Mouse (Mus musculus) limb, embryonic 11.5 days (tissue): ENCODE results near the gene Gm12248. TPM values are rescaled to one million over a fixed set of nuclear protein-coding genes. Genes with fewer than 3 reads are reported as not detected.

ENCODE experiments used
- ATAC-seq: fragments of 200-750 bp; cut with Nextera tagmentation; 2 replicates; pipeline ENCODE4 v1.8.0; 2017; ENCODE audit warnings: low read depth; ENCODE audit not compliant: insufficient number of reproducible peaks, low FRiP score, low TSS enrichment
- DNase-seq: peaks from one replicate; pipeline ENCODE4 v3.0.0-alpha.2; 2015; ENCODE audit warnings: low spot score
- H3K27ac ChIP-seq: fragments of 300-500 bp; sonication (generic); replicated peaks from 2 replicates; pipeline ENCODE4 v1.5.1; 2014; ENCODE audit warnings: low read depth, mild to moderate bottlenecking, low read length
- H3K27me3 ChIP-seq: fragments of 300-500 bp; sonication (generic); 2 replicates; pipeline ENCODE4 v1.6.1; 2014; ENCODE audit warnings: mild to moderate bottlenecking, low read length, mixed read lengths; ENCODE audit not compliant: control insufficient read depth, insufficient read depth
- H3K36me3 ChIP-seq: fragments of 300-500 bp; sonication (generic); 2 replicates; pipeline ENCODE4 v1.6.1; 2014; ENCODE audit warnings: mild to moderate bottlenecking, low read length, moderate library complexity, mixed read lengths; ENCODE audit not compliant: control insufficient read depth, insufficient read depth
- H3K4me1 ChIP-seq: fragments of 300-500 bp; sonication (generic); 2 replicates; pipeline ENCODE4 v1.6.1; 2014; ENCODE audit warnings: low read length, mixed read lengths; ENCODE audit not compliant: control insufficient read depth, insufficient read depth
- H3K4me2 ChIP-seq: fragments of 300-500 bp; sonication (generic); 2 replicates; pipeline ENCODE4 v1.6.1; 2014; ENCODE audit warnings: low read depth, mild to moderate bottlenecking, moderate library complexity; ENCODE audit not compliant: severe bottlenecking
- H3K4me3 ChIP-seq: fragments of 300-500 bp; sonication (generic); 2 replicates; pipeline ENCODE4 v1.5.1; 2014; ENCODE audit warnings: low read depth, low read length
- H3K9ac ChIP-seq: fragments of 300-500 bp; sonication (generic); 2 replicates; pipeline ENCODE4 v1.6.1; 2014; ENCODE audit warnings: mild to moderate bottlenecking, low read length
- H3K9me3 ChIP-seq: fragments of 300-500 bp; sonication (generic); 2 replicates; pipeline ENCODE4 v1.6.1; 2016; ENCODE audit warnings: low read length; ENCODE audit not compliant: control insufficient read depth
- WGBS: fragments of 180-500 bp; shearing (Covaris S2); extraction: QIAGEN DNeasy Blood & Tissue Kit; methylation state at CpG from one replicate; pipeline ENCODE4 v1.1.7; 2014; 5-methylcytosine and 5-hydroxymethylcytosine counted together
- polyA plus RNA-seq: library from polyadenylated mRNA; unstranded; fragments of >200 nt; fragmentation: Nextera tagmentation; extraction: Ambion mirVana; gene quantifications from 2 replicates; pipeline ENCODE4 v1.2.1, GENCODE M21; 2014

Gm12248 gene
- polyA plus RNA-seq, 1 experiment from 2014 or later = not detected

DNA sequence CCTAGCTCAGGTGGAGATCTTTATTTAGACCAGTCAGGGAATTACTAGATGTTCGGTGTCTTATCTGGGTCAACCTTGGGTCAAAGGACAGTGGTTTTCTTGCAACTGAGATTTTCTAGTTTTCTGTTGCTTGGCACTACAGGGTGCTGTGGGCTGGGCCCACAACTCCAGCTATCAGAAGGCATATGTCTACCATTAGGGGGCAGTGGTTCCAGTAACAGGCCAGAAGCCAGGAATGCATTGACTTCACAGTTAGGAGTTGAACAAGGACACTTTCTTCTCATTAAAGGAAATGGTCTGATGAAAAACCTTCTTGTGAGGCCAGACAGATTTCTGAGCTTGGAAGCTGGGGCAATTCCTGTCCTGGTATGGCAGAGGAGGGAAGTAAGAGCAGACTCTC, 53.9 kb downstream of the Gm12248 start:
- Histone ChIP-seq H3K27ac (no peak overlapping the region), H3K4me3 (no peak overlapping the region), H3K4me1 (no peaks in the 10 kb centered on the region), H3K36me3 (peaks cover 5% of the 10 kb centered on the region; the same call in 1 of the 2 replicates), H3K4me2 (no peak overlapping the region), H3K9ac (no peak overlapping the region), H3K27me3 (no peaks in the 10 kb centered on the region), H3K9me3 (no peaks in the 10 kb centered on the region)
- WGBS = 88% methylated on average over 1 of the region's 1 CpGs
- ATAC-seq (no peak), DNase-seq (no peak)

DNA sequence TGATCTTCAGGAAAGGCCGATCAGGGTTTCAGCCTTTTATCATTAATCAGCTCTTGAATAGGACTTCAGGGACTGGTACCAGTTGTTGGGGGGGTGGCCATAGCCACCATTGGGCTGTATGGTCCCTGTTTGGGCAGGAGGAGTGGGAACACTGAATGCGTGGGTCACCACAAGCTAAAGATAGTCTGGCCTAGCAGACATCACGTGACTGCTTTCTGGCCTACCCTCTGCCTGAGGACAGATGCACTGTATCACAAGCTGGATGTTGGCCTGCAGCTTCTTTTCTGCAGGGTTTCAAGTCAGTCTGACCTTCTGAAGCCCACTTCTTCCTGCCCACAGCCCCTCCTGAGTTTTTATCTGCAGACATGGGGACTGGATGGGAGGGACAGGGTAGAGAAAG, 59.3 kb downstream of the Gm12248 start:
- H3K36me3 ChIP-seq = no peaks in the 10 kb centered on the region
- H3K4me1 ChIP-seq = 0 out of 2 replicates have a peak, but pooled peaks cover 2% of the 10 kb centered on the region
- ATAC-seq (no peak), DNase-seq (no peak)
- H3K4me3 ChIP-seq = no peak overlapping the region
- 82% methylated on average over 3 of the region's 3 CpGs for WGBS
- H3K27me3 ChIP-seq = no peaks in the 10 kb centered on the region
- H3K27ac ChIP-seq = no peak overlapping the region
- no peak overlapping the region for H3K9ac ChIP-seq
- H3K9me3 ChIP-seq = no peaks in the 10 kb centered on the region
- H3K4me2 ChIP-seq = no peak overlapping the region

DNA sequence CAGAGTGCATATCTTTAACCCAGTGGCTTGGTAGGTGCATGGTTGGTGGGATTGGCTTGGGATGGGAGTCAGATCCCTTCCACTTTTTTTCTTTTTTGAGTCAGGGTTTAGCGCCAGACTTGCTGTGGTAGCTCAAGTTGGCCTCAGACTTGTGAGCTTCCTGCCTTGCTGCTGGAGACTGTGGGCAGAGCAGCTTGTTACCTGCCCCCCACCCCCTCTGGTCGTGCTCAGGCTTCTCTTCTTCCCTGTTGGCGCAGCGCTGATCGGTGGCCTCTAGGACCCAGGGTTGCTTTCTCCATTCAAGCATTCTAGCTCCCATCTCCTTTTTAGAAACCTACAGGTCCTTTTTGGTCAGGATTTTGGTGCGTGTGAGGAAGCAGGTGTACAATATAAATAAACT, 61.8 kb downstream of the Gm12248 start:
- Histone ChIP-seq H3K27me3 (no peaks in the 10 kb centered on the region), H3K4me3 (no peak overlapping the region), H3K4me1 (0 out of 2 replicates have a peak, but pooled peaks cover 2% of the 10 kb centered on the region), H3K9ac (no peak overlapping the region), H3K9me3 (no peaks in the 10 kb centered on the region), H3K27ac (no peak overlapping the region), H3K4me2 (no peak overlapping the region), H3K36me3 (no peaks in the 10 kb centered on the region)
- no peak for DNase-seq
- ATAC-seq = no peak
- WGBS = 71% methylated on average over 6 of the region's 6 CpGs

DNA sequence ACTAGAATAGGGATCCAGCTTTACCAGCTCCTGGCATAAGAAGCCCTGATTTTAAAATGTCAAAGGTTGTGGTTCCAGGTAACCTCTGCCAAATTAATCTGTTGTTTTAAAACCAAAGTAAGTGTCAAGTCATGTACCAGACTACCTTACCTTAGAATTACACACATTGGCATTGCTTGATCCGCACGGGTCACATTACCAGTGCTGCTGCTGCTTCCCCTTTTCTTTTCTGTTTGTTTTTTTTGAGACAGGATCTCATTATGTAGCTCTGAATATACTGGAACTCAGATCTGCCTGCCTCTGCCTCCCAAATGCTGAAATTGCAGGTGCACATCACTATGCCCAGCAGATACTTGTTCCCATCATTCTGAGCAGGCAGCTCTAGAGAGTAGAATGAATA, 63.1 kb downstream of the Gm12248 start:
- Histone ChIP-seq H3K4me2 (no peak overlapping the region), H3K4me1 (0 out of 2 replicates have a peak, but pooled peaks cover 2% of the 10 kb centered on the region), H3K36me3 (no peaks in the 10 kb centered on the region), H3K4me3 (no peak overlapping the region), H3K27me3 (no peaks in the 10 kb centered on the region), H3K9ac (no peak overlapping the region), H3K9me3 (no peaks in the 10 kb centered on the region), H3K27ac (no peak overlapping the region)
- DNase-seq (no peak), ATAC-seq (no peak)
- 95% methylated on average over 2 of the region's 2 CpGs for WGBS

DNA sequence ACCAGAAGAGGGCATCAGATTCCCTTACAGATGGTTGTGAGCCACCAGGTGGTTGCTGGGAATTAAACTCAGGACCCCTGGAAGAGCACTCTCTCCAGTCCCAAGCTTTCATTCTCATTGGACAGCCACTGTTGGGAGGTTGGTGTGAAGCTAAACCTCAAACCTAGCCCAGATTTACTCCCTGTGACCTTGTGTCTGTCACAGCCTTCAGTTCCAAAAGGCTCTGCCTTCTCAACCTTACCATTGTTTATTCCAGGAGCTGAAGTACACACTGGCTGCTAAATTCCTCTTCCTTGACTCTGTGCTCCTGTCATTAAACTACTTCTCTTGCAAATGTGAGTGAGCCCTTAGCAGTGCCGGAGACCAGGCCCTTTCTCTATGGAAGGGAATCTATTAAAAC, 64.0 kb downstream of the Gm12248 start:
- 85% methylated on average over 1 of the region's 1 CpGs for WGBS
- 0 out of 2 replicates have a peak, but pooled peaks cover 2% of the 10 kb centered on the region for H3K4me1 ChIP-seq
- H3K4me2 ChIP-seq = no peak overlapping the region
- no peak overlapping the region for H3K4me3 ChIP-seq
- DNase-seq (no peak), ATAC-seq (no peak)
- H3K36me3 ChIP-seq = no peaks in the 10 kb centered on the region
- H3K27ac ChIP-seq = no peak overlapping the region
- H3K9ac ChIP-seq = no peak overlapping the region
- H3K9me3 ChIP-seq = no peaks in the 10 kb centered on the region
- H3K27me3 ChIP-seq = no peaks in the 10 kb centered on the region

DNA sequence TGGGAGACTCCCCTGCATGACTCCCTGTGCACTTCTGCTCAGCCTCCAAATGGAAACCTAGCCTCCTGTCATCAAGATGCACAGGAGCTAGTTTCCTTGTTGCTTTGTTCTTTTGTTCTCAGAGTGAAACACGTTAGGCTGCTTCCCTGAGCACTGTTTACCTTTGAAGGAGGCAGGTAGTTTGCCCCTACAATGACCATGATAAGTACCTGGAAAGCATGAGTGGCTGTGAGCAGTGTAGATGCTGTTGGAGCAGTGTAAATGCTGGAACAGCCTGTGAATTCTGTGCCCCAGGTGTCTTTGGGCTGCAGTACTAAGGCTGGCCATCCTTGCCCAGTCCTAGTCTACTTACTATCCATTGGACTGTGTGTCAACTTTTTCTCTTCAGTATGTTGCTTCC, 66.1 kb downstream of the Gm12248 start:
- Histone ChIP-seq H3K9ac (no peak overlapping the region), H3K36me3 (no peaks in the 10 kb centered on the region), H3K4me3 (no peak overlapping the region), H3K27me3 (no peaks in the 10 kb centered on the region), H3K4me2 (no peak overlapping the region), H3K27ac (no peak overlapping the region), H3K4me1 (no peaks in the 10 kb centered on the region), H3K9me3 (no peaks in the 10 kb centered on the region)
- no peak for DNase-seq
- ATAC-seq = no peak
- WGBS = 83% methylated on average over 1 of the region's 1 CpGs

DNA sequence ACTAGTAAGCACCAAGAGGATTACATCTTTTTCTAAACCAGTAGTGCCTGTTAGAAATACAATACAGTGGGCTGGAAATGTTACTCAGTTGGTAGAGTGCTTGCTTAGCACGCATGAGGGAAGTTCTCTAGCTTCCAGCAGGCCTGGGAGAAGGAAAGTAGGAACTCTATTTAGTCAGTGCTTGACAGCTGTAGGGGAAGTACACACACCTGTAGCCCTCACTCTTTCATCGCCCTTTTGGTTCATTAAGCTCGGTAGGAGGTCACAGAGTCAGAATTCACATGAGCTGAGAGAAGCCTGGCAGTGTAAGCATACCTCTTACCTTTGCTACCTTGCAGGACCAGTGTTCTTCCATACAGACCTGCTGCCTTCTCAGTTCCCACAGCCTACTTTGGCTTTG, 66.6 kb downstream of the Gm12248 start:
- DNase-seq (no peak), ATAC-seq (no peak)
- no peak overlapping the region for H3K27ac ChIP-seq
- 0 out of 2 replicates have a peak, but pooled peaks cover 3% of the 10 kb centered on the region for H3K4me1 ChIP-seq
- no peak overlapping the region for H3K4me2 ChIP-seq
- no peak overlapping the region for H3K9ac ChIP-seq
- no peaks in the 10 kb centered on the region for H3K9me3 ChIP-seq
- H3K36me3 ChIP-seq = no peaks in the 10 kb centered on the region
- no peaks in the 10 kb centered on the region for H3K27me3 ChIP-seq
- 59% methylated on average over 3 of the region's 3 CpGs for WGBS
- H3K4me3 ChIP-seq = no peak overlapping the region

DNA sequence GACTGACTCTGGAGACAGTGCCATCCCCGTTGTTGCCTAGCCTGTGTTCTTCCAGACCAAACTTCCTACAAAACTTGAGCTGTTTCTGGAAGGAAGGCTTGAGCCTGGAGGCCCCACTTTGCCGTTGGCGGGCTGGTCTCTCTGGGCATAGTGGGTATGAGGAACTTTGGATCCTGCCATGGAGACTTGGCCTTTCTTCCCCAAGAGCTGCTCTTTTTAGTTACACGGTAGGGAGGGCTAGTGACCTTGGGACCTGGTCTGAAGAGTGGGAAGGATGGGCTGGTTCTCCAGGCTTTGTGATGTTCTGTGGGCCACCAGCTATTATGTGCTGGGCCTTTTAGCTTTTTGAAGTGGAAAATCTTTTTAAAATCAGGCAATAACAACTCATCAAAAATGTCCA, 67.1 kb downstream of the Gm12248 start:
- Histone ChIP-seq H3K4me3 (no peak overlapping the region), H3K36me3 (no peaks in the 10 kb centered on the region), H3K4me2 (no peak overlapping the region), H3K9ac (no peak overlapping the region), H3K27ac (no peak overlapping the region), H3K27me3 (no peaks in the 10 kb centered on the region), H3K4me1 (0 out of 2 replicates have a peak, but pooled peaks cover 3% of the 10 kb centered on the region), H3K9me3 (no peaks in the 10 kb centered on the region)
- 84% methylated on average over 4 of the region's 4 CpGs for WGBS
- ATAC-seq = no peak
- no peak for DNase-seq

DNA sequence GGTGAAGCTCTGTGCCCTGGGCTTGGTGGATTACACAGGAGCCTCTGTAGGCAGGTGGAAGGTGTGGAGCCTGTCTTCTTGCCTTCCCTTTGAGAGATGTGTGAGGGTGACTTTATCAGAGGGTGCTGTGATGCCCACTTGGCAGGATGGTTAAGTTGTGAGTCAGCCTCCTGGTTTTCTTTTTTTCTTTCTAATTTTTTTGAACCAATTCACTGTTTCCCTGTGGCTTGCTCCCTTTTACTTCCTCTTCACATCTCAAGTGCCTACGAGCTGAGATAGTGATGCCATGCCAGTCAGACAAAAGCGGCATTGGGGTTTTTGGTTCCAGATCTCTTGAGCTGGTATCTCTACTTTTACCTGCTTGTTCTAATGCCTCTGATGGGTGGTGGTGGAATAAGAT, 68.3 kb downstream of the Gm12248 start:
- Histone ChIP-seq H3K9me3 (no peaks in the 10 kb centered on the region), H3K36me3 (no peaks in the 10 kb centered on the region), H3K9ac (no peak overlapping the region), H3K4me2 (no peak overlapping the region), H3K4me3 (no peak overlapping the region), H3K27ac (no peak overlapping the region), H3K4me1 (0 out of 2 replicates have a peak, but pooled peaks cover 3% of the 10 kb centered on the region), H3K27me3 (no peaks in the 10 kb centered on the region)
- DNase-seq = no peak
- no peak for ATAC-seq
- WGBS = 91% methylated on average over 2 of the region's 2 CpGs
